Mouse (Mus musculus): Measurements from ENCODE around the gene Tdrd7. TPM values are rescaled to one million over a fixed set of nuclear protein-coding genes. Genes with fewer than 3 reads are reported as not detected.

Gene Tdrd7
- polyA plus RNA-seq, 1 experiment from 2014 or later = 21.5 TPM

Other genes with a start within 250 kb of the Tdrd7 start
- 9.4 and 10.3 TPM in 2 replicates for gene Aldh1b1, start 166.3 kb upstream of the Tdrd7 start, polyA plus RNA-seq (2015; fragmentation: Nextera tagmentation; extraction: Ambion mirVana)
- 0.08 TPM in 1 of 2 replicates, not detected in the other for gene Igfbpl1, start 138.4 kb upstream of the Tdrd7 start, polyA plus RNA-seq (2015; fragmentation: Nextera tagmentation; extraction: Ambion mirVana)
- 0.03 and 0.21 TPM in 2 replicates for gene Stra6l, start 116.7 kb upstream of the Tdrd7 start, polyA plus RNA-seq (2015; fragmentation: Nextera tagmentation; extraction: Ambion mirVana)
- 1.5 and 1.7 TPM in 2 replicates for gene Ccdc180, start 75.0 kb upstream of the Tdrd7 start, polyA plus RNA-seq (2015; fragmentation: Nextera tagmentation; extraction: Ambion mirVana)
- 10.8 and 11.4 TPM in 2 replicates for gene Tmod1, start 73.6 kb downstream of the Tdrd7 start, polyA plus RNA-seq (2015; fragmentation: Nextera tagmentation; extraction: Ambion mirVana)
- gene Ncbp1, start 173.3 kb downstream of the Tdrd7 start, polyA plus RNA-seq (2015; fragmentation: Nextera tagmentation; extraction: Ambion mirVana) = 57.9 and 64.5 TPM in 2 replicates
- 38.9 and 41.4 TPM in 2 replicates for gene Tstd2, start 173.4 kb downstream of the Tdrd7 start, polyA plus RNA-seq (2015; fragmentation: Nextera tagmentation; extraction: Ambion mirVana)
- 15.2 and 16.5 TPM in 2 replicates for gene Xpa, start 231.0 kb downstream of the Tdrd7 start, polyA plus RNA-seq (2015; fragmentation: Nextera tagmentation; extraction: Ambion mirVana)

All from lung, embryonic 16.5 days (tissue).